Mouse (Mus musculus) kidney, embryonic 16.5 days (tissue): Measurements from ENCODE around the gene Ltbr. TPM values are rescaled to one million over a fixed set of nuclear protein-coding genes. Genes with fewer than 3 reads are reported as not detected.

Experiments used
- ATAC-seq: fragments of 200-750 bp; cut with Nextera tagmentation; 2 replicates; pipeline ENCODE4 v1.8.0; 2017; ENCODE audit warnings: moderate TSS enrichment; ENCODE audit not compliant: low FRiP score, low TSS enrichment
- H3K27ac ChIP-seq: fragments of 300-500 bp; sonication (generic); 2 replicates; pipeline ENCODE4 v1.5.1; 2014; ENCODE audit warnings: low read length
- H3K27me3 ChIP-seq: fragments of 300-500 bp; sonication (generic); 2 replicates; pipeline ENCODE4 v1.6.1; 2014; ENCODE audit warnings: low read length, control low read depth, mixed read lengths; ENCODE audit not compliant: insufficient read depth
- H3K36me3 ChIP-seq: fragments of 300-500 bp; sonication (generic); 2 replicates; pipeline ENCODE4 v1.6.1; 2014; ENCODE audit warnings: low read length, control low read depth, mixed read lengths; ENCODE audit not compliant: insufficient read depth
- H3K4me1 ChIP-seq: fragments of 300-500 bp; sonication (generic); 2 replicates; pipeline ENCODE4 v1.6.1; 2014; ENCODE audit warnings: low read length, control low read depth, mixed read lengths; ENCODE audit not compliant: insufficient read depth
- H3K4me2 ChIP-seq: fragments of 300-500 bp; sonication (generic); replicated peaks from 2 replicates; pipeline ENCODE4 v1.6.1; 2014; ENCODE audit warnings: low read depth, low read length
- H3K4me3 ChIP-seq: fragments of 300-500 bp; sonication (generic); 2 replicates; pipeline ENCODE4 v1.5.1; 2014; ENCODE audit warnings: mild to moderate bottlenecking, low read length
- H3K9ac ChIP-seq: fragments of 300-500 bp; sonication (generic); replicated peaks from 2 replicates; pipeline ENCODE4 v1.6.1; 2014; ENCODE audit warnings: low read length
- H3K9me3 ChIP-seq: fragments of 300-500 bp; sonication (generic); 2 replicates; pipeline ENCODE4 v1.6.1; 2016; ENCODE audit warnings: low read length, control low read depth
- WGBS: fragments of 180-500 bp; shearing (Covaris S2); extraction: QIAGEN DNeasy Blood & Tissue Kit; methylation state at CpG from one replicate; pipeline ENCODE4 v1.1.7; 2014; 5-methylcytosine and 5-hydroxymethylcytosine counted together
- polyA plus RNA-seq: library from polyadenylated mRNA; unstranded; fragments of >200 nt; fragmentation: Nextera tagmentation; extraction: Ambion mirVana; gene quantifications from 2 replicates; pipeline ENCODE4 v1.2.1, GENCODE M21; 2015

Gene Ltbr
- polyA plus RNA-seq, 1 experiment from 2014 or later, result 73.7 TPM

DNA sequence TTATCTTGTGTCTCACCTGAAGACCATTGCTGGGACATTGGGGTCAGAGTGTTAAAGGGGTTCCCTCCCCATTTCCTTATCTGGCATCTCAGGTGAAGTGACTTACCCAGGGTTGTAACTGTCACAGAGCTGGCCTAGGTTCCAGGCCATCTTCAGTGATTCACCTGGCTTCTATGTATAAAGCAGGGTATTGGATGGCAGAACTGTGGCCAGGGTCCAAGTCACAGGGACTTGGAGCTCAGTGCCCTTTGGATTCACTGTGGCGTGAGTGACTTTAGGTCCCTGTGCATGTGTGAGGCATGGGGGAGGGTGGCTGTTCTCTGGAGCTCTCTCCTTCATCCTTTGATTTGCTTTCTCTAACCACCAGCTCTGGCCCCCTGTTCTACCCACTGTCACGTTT is 32.3 kb upstream of the Ltbr start:
- Histone ChIP-seq H3K36me3 (no peaks in the 10 kb centered on the region), H3K27ac (no peak overlapping the region), H3K4me2 (no peak overlapping the region), H3K4me1 (peaks cover 36% of the 10 kb centered on the region), H3K9ac (no peak overlapping the region), H3K9me3 (no peaks in the 10 kb centered on the region), H3K4me3 (no peak overlapping the region), H3K27me3 (no peaks in the 10 kb centered on the region)
- ATAC-seq, result no peak
- WGBS, result 66% methylated on average over 2 of the region's 2 CpGs

GRCm38 (mm10) chr6:125345625-125346024 is 31.9 kb upstream of the Ltbr start:
- Histone ChIP-seq H3K9ac (no peak overlapping the region), H3K27me3 (no peaks in the 10 kb centered on the region), H3K4me2 (no peak overlapping the region), H3K4me1 (peaks cover 33% of the 10 kb centered on the region), H3K27ac (no peak overlapping the region), H3K4me3 (no peak overlapping the region), H3K36me3 (no peaks in the 10 kb centered on the region), H3K9me3 (no peaks in the 10 kb centered on the region)
- 86% methylated on average over 1 of the region's 1 CpGs for WGBS
- ATAC-seq, result no peak

DNA sequence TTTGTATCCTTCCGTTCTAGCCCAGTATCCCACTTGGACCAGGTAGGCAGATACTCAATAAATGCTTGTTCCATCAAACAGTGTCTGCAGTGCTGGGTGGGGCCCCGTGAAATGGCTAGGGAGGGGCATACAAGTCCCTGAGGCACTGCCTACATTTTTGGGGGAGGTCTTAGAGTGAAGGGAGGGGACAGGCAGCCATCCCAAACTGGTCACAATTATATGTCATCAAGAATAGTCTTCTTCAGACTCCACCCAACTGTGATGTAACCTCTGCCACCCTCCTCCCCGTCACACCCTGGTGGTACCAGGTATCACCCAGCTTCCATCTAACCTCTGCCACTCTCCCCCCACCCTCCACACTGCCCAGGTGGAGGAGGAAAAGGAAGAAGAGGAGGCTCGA is 31.2 kb upstream of the Ltbr start:
- Histone ChIP-seq H3K9me3 (no peaks in the 10 kb centered on the region), H3K4me2 (no peak overlapping the region), H3K27ac (no peak overlapping the region), H3K9ac (no peak overlapping the region), H3K27me3 (no peaks in the 10 kb centered on the region), H3K4me3 (no peak overlapping the region), H3K4me1 (peaks cover 36% of the 10 kb centered on the region), H3K36me3 (no peaks in the 10 kb centered on the region)
- ATAC-seq, result no peak
- 58% methylated on average over 4 of the region's 4 CpGs for WGBS

DNA sequence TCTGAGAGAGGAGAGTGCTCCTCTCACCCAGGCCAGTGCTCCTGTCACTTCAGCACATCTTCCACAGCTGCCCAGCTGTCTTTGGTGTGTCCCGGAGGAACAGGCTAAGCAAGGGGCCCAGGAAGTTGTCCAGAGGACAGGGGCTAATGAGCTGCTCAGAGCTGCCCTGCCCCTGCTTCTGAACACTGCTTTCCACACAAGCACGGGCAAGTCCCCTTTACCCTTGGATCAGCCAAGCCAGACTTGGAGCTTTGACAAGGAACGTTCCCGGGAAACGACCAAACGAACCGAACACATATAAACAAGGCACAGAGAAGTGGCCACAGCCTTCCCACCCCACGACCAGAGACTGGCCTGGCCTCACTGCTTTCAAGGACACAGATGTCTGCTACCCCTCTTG is 30.4 kb upstream of the Ltbr start:
- no peak for ATAC-seq

GRCm38 (mm10) chr6:125342198-125342597 is 28.5 kb upstream of the Ltbr start:
- Histone ChIP-seq H3K4me2 (no peak overlapping the region), H3K9me3 (no peaks in the 10 kb centered on the region), H3K4me3 (no peak overlapping the region), H3K4me1 (peaks cover 26% of the 10 kb centered on the region), H3K9ac (no peak overlapping the region), H3K27ac (no peak overlapping the region), H3K27me3 (no peaks in the 10 kb centered on the region), H3K36me3 (no peaks in the 10 kb centered on the region)
- 79% methylated on average over 3 of the region's 3 CpGs for WGBS
- ATAC-seq, result no peak

More for the DNA sequence above, 30.4 kb upstream of the Ltbr start:
- Histone ChIP-seq H3K9me3 (no peaks in the 10 kb centered on the region), H3K27me3 (no peaks in the 10 kb centered on the region), H3K4me2 (no peak overlapping the region), H3K9ac (0 out of 2 replicates have a peak overlapping the region, but pooled peaks have one; percentile 22), H3K4me1 (peaks cover 36% of the 10 kb centered on the region), H3K36me3 (no peaks in the 10 kb centered on the region), H3K4me3 (no peak overlapping the region), H3K27ac (no peak overlapping the region)
- 10% methylated on average over 8 of the region's 8 CpGs for WGBS

DNA sequence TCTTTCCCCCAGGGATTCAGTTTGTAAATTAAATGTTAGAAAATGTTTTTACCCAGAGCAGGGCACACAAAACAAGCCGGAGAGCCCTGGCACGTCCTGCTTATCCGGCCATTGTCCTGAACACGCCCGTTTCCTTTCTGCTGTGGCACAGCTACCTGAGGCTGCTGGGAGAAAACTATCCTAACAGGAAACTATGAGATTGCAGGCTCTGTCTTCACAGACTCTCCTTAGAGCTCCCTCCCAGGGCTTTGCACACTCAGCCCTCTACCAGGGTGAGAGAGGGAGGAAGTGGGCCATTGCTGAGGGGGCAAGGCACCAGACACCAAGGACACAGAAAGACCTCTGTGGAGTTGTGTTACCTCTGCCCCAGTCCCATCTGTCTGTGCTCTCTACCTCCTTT is 26.6 kb upstream of the Ltbr start:
- WGBS, result 62% methylated on average over 5 of the region's 5 CpGs
- no peak overlapping the region for H3K4me2 ChIP-seq
- H3K4me1 ChIP-seq, result peaks cover 26% of the 10 kb centered on the region
- H3K9ac ChIP-seq, result no peak overlapping the region; the same call in 1 of the 2 replicates
- H3K4me3 ChIP-seq, result no peak overlapping the region
- 0 out of 2 replicates have a peak, but pooled peaks have one; percentile 37 for ATAC-seq
- H3K9me3 ChIP-seq, result no peaks in the 10 kb centered on the region
- no peaks in the 10 kb centered on the region for H3K27me3 ChIP-seq
- no peaks in the 10 kb centered on the region for H3K36me3 ChIP-seq
- peak overlapping the region; percentile 82 for H3K27ac ChIP-seq

- 66% methylated on average over 9 of the region's 9 CpGs for WGBS
- 0 out of 2 replicates have a peak overlapping the region, but pooled peaks have one; percentile 16 for H3K9ac ChIP-seq
- no peak overlapping the region for H3K4me2 ChIP-seq
- no peak for ATAC-seq
- peak overlapping the region; percentile 82; the same call in 1 of the 2 replicates for H3K27ac ChIP-seq
- no peaks in the 10 kb centered on the region for H3K36me3 ChIP-seq
- H3K9me3 ChIP-seq, result no peaks in the 10 kb centered on the region
- H3K4me1 ChIP-seq, result peaks cover 18% of the 10 kb centered on the region
- no peaks in the 10 kb centered on the region for H3K27me3 ChIP-seq
- no peak overlapping the region for H3K4me3 ChIP-seq
Observed at GRCm38 (mm10) chr6:125338791-125339660, 25.3 kb upstream of the Ltbr start.

GRCm38 (mm10) chr6:125334356-125334755 is 20.7 kb upstream of the Ltbr start:
- Histone ChIP-seq H3K4me2 (no peak overlapping the region), H3K36me3 (no peaks in the 10 kb centered on the region), H3K9ac (no peak overlapping the region), H3K27ac (no peak overlapping the region), H3K9me3 (no peaks in the 10 kb centered on the region), H3K4me1 (peaks cover 3% of the 10 kb centered on the region), H3K27me3 (no peaks in the 10 kb centered on the region), H3K4me3 (no peak overlapping the region)
- no peak for ATAC-seq
- 58% methylated on average over 2 of the region's 2 CpGs for WGBS

DNA sequence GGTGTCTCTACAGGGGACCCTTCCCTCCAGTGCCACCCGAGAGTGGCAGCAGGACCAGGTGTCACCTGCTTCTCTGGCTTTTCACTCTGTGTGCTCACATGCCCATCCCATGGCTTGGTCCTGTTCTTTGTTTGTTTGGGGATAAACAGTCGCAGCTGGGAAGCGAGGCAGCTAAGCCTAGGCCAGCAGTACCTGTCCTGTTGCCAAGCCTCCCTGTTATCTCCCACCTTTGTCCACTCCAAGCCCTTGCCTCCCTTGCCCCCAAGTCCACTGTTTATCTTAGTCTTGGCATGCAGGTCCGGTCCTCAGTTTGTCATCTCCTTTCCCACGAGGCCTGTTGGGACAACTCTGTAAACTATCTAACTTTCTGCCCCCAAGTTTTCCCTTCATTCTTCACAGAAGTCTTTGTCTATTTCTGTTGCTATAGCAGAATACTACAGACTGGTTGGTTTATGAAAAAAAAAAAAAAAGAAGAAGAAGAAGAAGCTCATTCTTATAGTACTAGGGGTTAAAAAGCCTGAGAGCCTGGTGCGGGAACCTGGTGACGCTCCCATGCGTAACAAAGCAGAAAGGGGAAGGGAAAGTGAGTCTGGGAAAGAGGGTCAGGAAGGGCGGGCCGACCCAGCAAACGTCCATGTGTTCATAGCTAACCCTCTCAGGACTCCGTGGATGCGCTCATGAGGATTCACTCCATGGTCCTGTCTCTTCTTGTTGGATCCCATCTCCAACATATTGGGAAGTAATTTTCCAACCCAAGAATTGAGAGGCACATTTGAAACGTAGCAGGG is 19.6 kb upstream of the Ltbr start:
- no peak for ATAC-seq
- Histone ChIP-seq H3K9me3 (no peaks in the 10 kb centered on the region), H3K9ac (no peak overlapping the region), H3K4me2 (no peak overlapping the region), H3K27me3 (no peaks in the 10 kb centered on the region), H3K4me1 (peaks cover 3% of the 10 kb centered on the region; the same call in 1 of the 2 replicates), H3K36me3 (no peaks in the 10 kb centered on the region), H3K4me3 (no peak overlapping the region), H3K27ac (no peak overlapping the region)
- 74% methylated on average over 14 of the region's 14 CpGs for WGBS
